Mouse (Mus musculus) heart, adult 9 months (tissue): ENCODE data around the gene Inpp5k.
"Not testable (repeated sequence)": the region's sequence is repeated elsewhere in the genome, so short reads cannot be mapped to it uniquely, and the experiment has no call there.

Experiments used
- DNase-seq, 2 experiments: peaks; one replicate each; pipeline ENCODE4 v3.0.0; 2022; ENCODE audit warnings: low spot score in 2 of 2

Inpp5k gene

GRCm38 (mm10) chr11:75678747-75679438 is 48.1 kb downstream of the Inpp5k start, which contains the start of gene Crk:
Crk (plus strand) TSS chr11:75679259.
- peak; percentile 98 for DNase-seq

- peak; percentile 76 to 77 for DNase-seq
Measured at GRCm38 (mm10) chr11:75679439-75680171, 48.8 kb downstream of the Inpp5k start.

GRCm38 (mm10) chr11:75684462-75684861 is 53.7 kb downstream of the Inpp5k start:
- no peak for DNase-seq

- no peak for DNase-seq
Measured at GRCm38 (mm10) chr11:75684956-75685355, 54.2 kb downstream of the Inpp5k start.

- DNase-seq = no peak
Measured at GRCm38 (mm10) chr11:75687343-75687993, 56.7 kb downstream of the Inpp5k start.

- no peak for DNase-seq
Measured at GRCm38 (mm10) chr11:75688132-75688531, 57.3 kb downstream of the Inpp5k start.

GRCm38 (mm10) chr11:75689977-75690376 is 59.2 kb downstream of the Inpp5k start:
- DNase-seq = no peak

- DNase-seq = no peak
Measured at GRCm38 (mm10) chr11:75691047-75691446, 60.3 kb downstream of the Inpp5k start.

GRCm38 (mm10) chr11:75693570-75693969 is 62.8 kb downstream of the Inpp5k start:
- no peak for DNase-seq

GRCm38 (mm10) chr11:75697464-75697863 is 66.7 kb downstream of the Inpp5k start:
- not testable (repeated sequence) for DNase-seq
